Mouse (Mus musculus) hindbrain, embryonic 15.5 days (tissue): ENCODE results near the gene Tceal1. TPM values are rescaled to one million over a fixed set of nuclear protein-coding genes. Genes with fewer than 3 reads are reported as not detected.

Source experiments
- polyA plus RNA-seq: library from polyadenylated mRNA; unstranded; fragments of >200 nt; fragmentation: Nextera tagmentation; extraction: Ambion mirVana; gene quantifications from 2 replicates; pipeline ENCODE4 v1.2.1, GENCODE M21; 2015

The Tceal1 gene
- polyA plus RNA-seq, 1 experiment from 2014 or later: 21.8 TPM

Other genes with a start within 250 kb of the Tceal1 start
- not detected in 2 replicates for gene Kir3dl1, start 190.0 kb upstream of the Tceal1 start, polyA plus RNA-seq
- gene Kir3dl2, start 163.9 kb upstream of the Tceal1 start, polyA plus RNA-seq: 0.14 TPM in 1 of 2 replicates, not detected in the other
- 78.2 and 87.9 TPM in 2 replicates for gene Tceal3, start 117.1 kb upstream of the Tceal1 start, polyA plus RNA-seq
- 523 and 538 TPM in 2 replicates for gene Morf4l2, start 35.7 kb downstream of the Tceal1 start, polyA plus RNA-seq
- gene Glra4, start 72.2 kb downstream of the Tceal1 start, polyA plus RNA-seq: 0.09 and 0.13 TPM in 2 replicates
- gene Plp1, start 114.7 kb downstream of the Tceal1 start, polyA plus RNA-seq: 15.0 and 16.4 TPM in 2 replicates
- 21.3 and 24.2 TPM in 2 replicates for gene Rab9b, start 160.8 kb downstream of the Tceal1 start, polyA plus RNA-seq
- not detected in 2 replicates for gene H2bfm, start 219.3 kb downstream of the Tceal1 start, polyA plus RNA-seq